Mouse (Mus musculus) left cerebral cortex, postnatal 10 days (tissue): ENCODE results near the gene Heatr4. TPM values are rescaled to one million over a fixed set of nuclear protein-coding genes. Genes with fewer than 3 reads are reported as not detected.
"Not testable (repeated sequence)": the region's sequence is repeated elsewhere in the genome, so short reads cannot be mapped to it uniquely, and the experiment has no call there.

Source experiments
- DNase-seq, 2 experiments: peaks; one replicate each; pipeline ENCODE4 v3.0.0; 2021 to 2022; ENCODE audit warnings: low spot score in 2 of 2, mixed read lengths in 1 of 2; ENCODE audit errors: extremely low spot score in 1 of 2
- intact Hi-C: fragments of 180-260 bp; cut with DNase I; formaldehyde crosslinking; loops from one replicate; pipeline ENCODE4 v1.15.1; 2025
- total RNA-seq, 2 experiments: library from RNA; stranded (reverse); gene quantifications; 2 replicates each; pipeline ENCODE4 v1.2.3; 2021

The Heatr4 gene
- total RNA-seq: not detected

GRCm38 (mm10) chr12:83984752-83985151 lies at the start of gene Heatr4:
Gene Heatr4, minus strand, starts transcription at chr12:83984852.
- DNase-seq: no peak
- intact Hi-C loops: loop anchor here (5.0 kb wide), 1 partner anchor 48 kb away; no protein-coding TSS in a partner anchor

GRCm38 (mm10) chr12:84034108-84034507 lies 49.5 kb upstream of the Heatr4 start:
- no peak for DNase-seq
- intact Hi-C loops: loop anchor here (5.0 kb wide), 1 partner anchor 47 kb away; the partner anchor contains the start of gene Acot2

GRCm38 (mm10) chr12:84033302-84033701 lies 48.6 kb upstream of the Heatr4 start:
- not testable (repeated sequence) for DNase-seq
- intact Hi-C loops: loop anchor here (5.0 kb wide), 1 partner anchor 46 kb away; the partner anchor contains the start of gene Acot2

- no peak for DNase-seq
- intact Hi-C loops: loop anchor here (5.0 kb wide), 1 partner anchor 46 kb away; the partner anchor contains the start of gene Acot2
Measured at GRCm38 (mm10) chr12:84032854-84033253, 48.2 kb upstream of the Heatr4 start.

- intact Hi-C loops: loop anchor here (5.0 kb wide), 1 partner anchor 43 kb away; the partner anchor contains the start of gene Acot2
- peak; percentile 58 to 65 for DNase-seq
Measured at GRCm38 (mm10) chr12:84030659-84031332, 46.1 kb upstream of the Heatr4 start.

- DNase-seq, intact Hi-C loops: not testable (repeated sequence)
Measured at GRCm38 (mm10) chr12:84029043-84029442, 44.4 kb upstream of the Heatr4 start.

- intact Hi-C loops, DNase-seq: not testable (repeated sequence)
Measured at GRCm38 (mm10) chr12:84028328-84028727, 43.7 kb upstream of the Heatr4 start.

GRCm38 (mm10) chr12:84025888-84026287 lies 41.2 kb upstream of the Heatr4 start:
- intact Hi-C loops: no loop called here
- no peak for DNase-seq

- DNase-seq: no peak
- intact Hi-C loops: no loop called here
Measured at GRCm38 (mm10) chr12:84023052-84023745, 38.5 kb upstream of the Heatr4 start.

- intact Hi-C loops: not testable (repeated sequence)
Measured at GRCm38 (mm10) chr12:84022266-84022665, 37.6 kb upstream of the Heatr4 start.

GRCm38 (mm10) chr12:84020528-84020927 lies 35.9 kb upstream of the Heatr4 start:
- intact Hi-C loops: not testable (repeated sequence)
- DNase-seq: peak in 1 of 2 experiments; percentile 62

More at GRCm38 (mm10) chr12:84022266-84022665, 37.6 kb upstream of the Heatr4 start:
- not testable (repeated sequence) for DNase-seq

GRCm38 (mm10) chr12:84013701-84014100 lies 29.0 kb upstream of the Heatr4 start:
- intact Hi-C loops: no loop called here
- DNase-seq: no peak

- intact Hi-C loops: no loop called here
- peak in 1 of 2 experiments; percentile 36 for DNase-seq
Measured at GRCm38 (mm10) chr12:84013130-84013529, 28.5 kb upstream of the Heatr4 start.

- intact Hi-C loops: no loop called here
- peak; percentile 80 for DNase-seq
Measured at GRCm38 (mm10) chr12:84011251-84012040, 26.8 kb upstream of the Heatr4 start.

- DNase-seq: no peak
Measured at GRCm38 (mm10) chr12:84010201-84010600, 25.5 kb upstream of the Heatr4 start.

GRCm38 (mm10) chr12:84009171-84009965 lies 24.7 kb upstream of the Heatr4 start, which contains the start of gene Acot1:
Gene Acot1, plus strand, starts transcription at chr12:84009490.
- DNase-seq: peak; percentile 72 to 81
- intact Hi-C loops: not testable (repeated sequence)

More at GRCm38 (mm10) chr12:84010201-84010600, 25.5 kb upstream of the Heatr4 start:
- intact Hi-C loops: no loop called here

GRCm38 (mm10) chr12:84008729-84009128 lies 24.1 kb upstream of the Heatr4 start:
- intact Hi-C loops: no loop called here
- DNase-seq: no peak

GRCm38 (mm10) chr12:84008251-84008650 lies 23.6 kb upstream of the Heatr4 start:
- intact Hi-C loops: no loop called here
- no peak for DNase-seq
